Mouse (Mus musculus) myocyte (in vitro differentiated cells): Measurements from ENCODE around the gene Foxo1. TPM values are rescaled to one million over a fixed set of nuclear protein-coding genes. Genes with fewer than 3 reads are reported as not detected.

ENCODE experiments used
- H3K27me3 ChIP-seq: one replicate; pipeline ENCODE4 v1.6.1; 2011; ENCODE audit not compliant: control insufficient read depth, insufficient read depth, insufficient read length
- H3K36me3 ChIP-seq: one replicate; pipeline ENCODE4 v1.6.1; 2011; ENCODE audit not compliant: control insufficient read depth, insufficient read depth
- H3K4me2 ChIP-seq: one replicate; pipeline ENCODE4 v1.6.1; 2011; ENCODE audit warnings: low read depth, control low read depth
- H3K4me3 ChIP-seq: one replicate; pipeline ENCODE4 v1.5.1; 2011; ENCODE audit warnings: mild to moderate bottlenecking, control low read depth, moderate library complexity
- H3K79me2 ChIP-seq: one replicate; pipeline ENCODE4 v1.6.1; 2011; ENCODE audit not compliant: control insufficient read depth, insufficient read depth
- H3ac ChIP-seq: one replicate; pipeline ENCODE4 v1.6.1; 2011; ENCODE audit not compliant: control insufficient read depth, insufficient read length
- CEBPB ChIP-seq: IDR thresholded peaks from 2 replicates; pipeline ENCODE4 v1.6.1; 2011; ENCODE audit warnings: mild to moderate bottlenecking, moderate library complexity; ENCODE audit not compliant: poor library complexity, insufficient read depth, severe bottlenecking
- E2F4 ChIP-seq: IDR thresholded peaks from one replicate; pipeline ENCODE4 v1.6.1; 2011; ENCODE audit warnings: mild to moderate bottlenecking, control low read depth, moderate library complexity; ENCODE audit not compliant: insufficient read depth
- MAX ChIP-seq: IDR thresholded peaks from one replicate; pipeline ENCODE4 v1.6.1; 2011; ENCODE audit warnings: low read depth, mild to moderate bottlenecking, control low read depth
- MYOD1 ChIP-seq, 3 experiments: IDR thresholded peaks; one replicate each; pipeline ENCODE4 v1.6.1; 2011; ENCODE audit warnings: control low read depth in 2 of 3, low read depth in 2 of 3, mild to moderate bottlenecking in 2 of 3, moderate library complexity in 1 of 3; ENCODE audit not compliant: insufficient read length in 2 of 3, control insufficient read depth in 1 of 3
- MYOG ChIP-seq, 3 experiments: IDR thresholded peaks; one replicate each; pipeline ENCODE4 v1.6.1; 2011; ENCODE audit warnings: control low read depth in 2 of 3, low read depth in 2 of 3, mild to moderate bottlenecking in 2 of 3; ENCODE audit not compliant: insufficient read length in 2 of 3, control insufficient read depth in 1 of 3, insufficient read depth in 1 of 3
- POLR2A ChIP-seq: IDR thresholded peaks from one replicate; pipeline ENCODE4 v1.6.1; 2011; ENCODE audit warnings: low read depth, mild to moderate bottlenecking, control low read depth, moderate library complexity; ENCODE audit not compliant: insufficient read length
- POLR2AphosphoS2 ChIP-seq: IDR thresholded peaks from one replicate; pipeline ENCODE4 v1.6.1; 2011; ENCODE audit warnings: low read depth, control low read depth; ENCODE audit not compliant: insufficient read length
- REST ChIP-seq: IDR thresholded peaks from one replicate; pipeline ENCODE4 v1.6.1; 2011; ENCODE audit warnings: mild to moderate bottlenecking, control low read depth, moderate library complexity; ENCODE audit not compliant: insufficient read depth, insufficient read length
- SRF ChIP-seq: IDR thresholded peaks from one replicate; pipeline ENCODE4 v1.6.1; 2011; ENCODE audit warnings: low read depth; ENCODE audit not compliant: control insufficient read depth, insufficient read length
- TCF12 ChIP-seq: IDR thresholded peaks from one replicate; pipeline ENCODE4 v1.6.1; 2011; ENCODE audit warnings: mild to moderate bottlenecking, control low read depth; ENCODE audit not compliant: poor library complexity, insufficient read depth, severe bottlenecking
- TCF3 ChIP-seq: IDR thresholded peaks from one replicate; pipeline ENCODE4 v1.6.1; 2011; ENCODE audit warnings: low read depth, control low read depth; ENCODE audit not compliant: insufficient read length
- USF1 ChIP-seq: IDR thresholded peaks from one replicate; pipeline ENCODE4 v1.6.1; 2011; ENCODE audit warnings: low read depth, mild to moderate bottlenecking, control low read depth, moderate library complexity
- polyA plus RNA-seq: library from polyadenylated mRNA; unstranded; fragments of >200 nt; fragmentation: generic; extraction: Trizol; gene quantifications from one replicate; pipeline ENCODE4 v1.2.1, GENCODE M21; 2012; ENCODE audit warnings: missing spikeins

The Foxo1 gene
- polyA plus RNA-seq, 1 experiment, result 7.2 TPM

- no peak for TF ChIP-seq SRF
- no peak overlapping the region for H3K4me3 ChIP-seq
- H3K36me3 ChIP-seq, result no peaks in the 10 kb centered on the region
- no peaks in the 10 kb centered on the region for H3K27me3 ChIP-seq
- no peak overlapping the region for H3ac ChIP-seq
- no peak overlapping the region for H3K4me2 ChIP-seq
- H3K79me2 ChIP-seq, result no peaks in the 10 kb centered on the region
Observed at GRCm38 (mm10) chr3:52369881-52370428, 101.8 kb downstream of the Foxo1 start.

- Histone ChIP-seq H3K27me3 (no peaks in the 10 kb centered on the region), H3ac (no peak overlapping the region), H3K79me2 (no peaks in the 10 kb centered on the region), H3K4me3 (no peak overlapping the region), H3K36me3 (no peaks in the 10 kb centered on the region), H3K4me2 (no peak overlapping the region)
- TF ChIP-seq REST, result no peak
- TF ChIP-seq E2F4, result no peak
Observed at GRCm38 (mm10) chr3:52376974-52377373, 108.8 kb downstream of the Foxo1 start.

DNA sequence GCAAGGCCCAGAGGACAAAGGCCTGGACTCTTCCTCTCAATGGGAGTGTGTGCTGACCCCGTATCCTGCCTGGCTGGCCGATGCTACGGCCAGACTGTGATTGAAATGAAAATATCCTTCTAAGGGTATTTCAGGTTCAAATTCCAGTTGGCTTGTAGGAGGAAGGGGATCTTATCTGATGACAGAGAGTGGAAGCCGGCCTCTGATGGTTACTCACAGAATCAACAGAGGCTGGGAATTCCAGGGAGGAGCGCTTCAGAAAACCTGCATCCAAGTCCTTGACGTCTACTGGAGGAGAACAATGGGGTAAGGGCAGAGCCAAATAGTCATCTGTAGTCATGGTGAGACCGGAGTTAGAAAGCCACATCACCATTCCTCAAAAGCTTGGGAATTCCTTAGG is 115.2 kb downstream of the Foxo1 start:
- Histone ChIP-seq H3K27me3 (no peaks in the 10 kb centered on the region), H3K4me3 (no peak overlapping the region), H3K4me2 (no peak overlapping the region), H3ac (no peak overlapping the region), H3K79me2 (no peaks in the 10 kb centered on the region), H3K36me3 (no peaks in the 10 kb centered on the region)
- no peak for TF ChIP-seq TCF3

GRCm38 (mm10) chr3:52386343-52386742 is 118.2 kb downstream of the Foxo1 start:
- no peaks in the 10 kb centered on the region for H3K79me2 ChIP-seq
- TF ChIP-seq E2F4, result no peak
- no peak for TF ChIP-seq MAX
- no peak for TF ChIP-seq SRF
- no peak for TF ChIP-seq TCF3
- no peak for TF ChIP-seq USF1
- no peaks in the 10 kb centered on the region for H3K36me3 ChIP-seq
- H3K4me2 ChIP-seq, result no peak overlapping the region
- no peak overlapping the region for H3K4me3 ChIP-seq
- no peak overlapping the region for H3ac ChIP-seq
- H3K27me3 ChIP-seq, result no peaks in the 10 kb centered on the region

GRCm38 (mm10) chr3:52390321-52390720 is 122.2 kb downstream of the Foxo1 start:
- no peaks in the 10 kb centered on the region for H3K27me3 ChIP-seq
- no peak overlapping the region for H3ac ChIP-seq
- TF ChIP-seq TCF12 (no peak), REST (no peak), MYOD1 (IDR thresholded peaks at IDR 0.05; ENCODE audit: control insufficient read depth in 1 of 3, insufficient read length in 2 of 3, low read depth in 2 of 3) (no peak), MAX (no peak), SRF (no peak), USF1 (no peak), TCF3 (no peak), E2F4 (no peak), MYOG (IDR thresholded peaks at IDR 0.05; ENCODE audit: control insufficient read depth in 1 of 3, insufficient read depth in 1 of 3, insufficient read length in 2 of 3, low read depth in 2 of 3) (no peak), POLR2A (no peak)
- no peak overlapping the region for H3K4me2 ChIP-seq
- H3K79me2 ChIP-seq, result no peaks in the 10 kb centered on the region
- no peak overlapping the region for H3K4me3 ChIP-seq
- no peaks in the 10 kb centered on the region for H3K36me3 ChIP-seq

DNA sequence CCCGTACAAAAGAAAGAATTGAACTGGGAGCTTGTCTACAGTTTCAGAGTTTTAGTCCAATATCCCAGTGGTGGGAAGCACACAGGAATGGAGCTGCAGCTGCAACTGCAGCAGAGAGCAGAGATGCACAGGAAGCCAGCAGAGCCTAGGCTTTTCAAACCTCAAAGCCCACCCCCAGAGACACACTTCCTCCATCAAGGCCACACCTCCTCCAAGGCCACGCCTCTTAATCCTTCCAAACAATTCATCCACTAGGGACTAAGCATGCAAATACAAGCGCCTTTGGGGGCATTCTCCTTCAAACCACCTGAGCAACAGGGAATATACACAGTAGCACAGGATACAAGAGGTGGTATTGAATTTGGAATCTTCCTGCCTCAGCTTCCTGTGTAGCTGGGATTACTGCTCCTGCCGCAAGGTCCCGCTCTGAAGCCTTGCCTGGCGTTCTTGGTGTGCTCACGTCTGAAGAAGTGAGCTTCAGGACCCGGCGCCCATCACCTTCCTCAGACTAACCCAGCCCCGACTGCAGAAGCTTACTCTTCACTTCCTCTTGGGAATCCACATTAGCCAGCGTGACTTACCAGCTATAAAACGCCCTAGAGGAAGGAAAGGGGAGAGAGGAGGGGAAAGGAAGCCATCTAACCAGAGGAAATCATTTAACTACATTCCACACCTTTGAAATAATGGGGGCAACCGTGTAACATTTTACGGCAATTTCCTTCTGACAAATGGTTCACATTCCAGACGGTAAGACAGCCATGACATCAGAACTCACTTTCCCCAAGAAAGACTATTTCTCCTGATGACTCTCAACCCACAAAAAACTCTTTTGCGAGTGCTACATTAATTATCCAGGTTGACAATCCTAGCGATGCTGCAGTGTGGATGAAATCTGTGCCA is 122.9 kb downstream of the Foxo1 start:
- TF ChIP-seq USF1, result no peak
- no peak for TF ChIP-seq TCF3
- no peak for TF ChIP-seq REST
- TF ChIP-seq POLR2AphosphoS2, result no peak
- no peak for TF ChIP-seq MYOD1 (IDR thresholded peaks at IDR 0.05; ENCODE audit: control insufficient read depth in 1 of 3, insufficient read length in 2 of 3, low read depth in 2 of 3)
- TF ChIP-seq POLR2A, result no peak
- no peak for TF ChIP-seq E2F4
- no peak for TF ChIP-seq SRF
- TF ChIP-seq MAX, result no peak
- TF ChIP-seq TCF12, result no peak
- no peak for TF ChIP-seq CEBPB
- no peak for TF ChIP-seq MYOG (IDR thresholded peaks at IDR 0.05; ENCODE audit: control insufficient read depth in 1 of 3, insufficient read depth in 1 of 3, insufficient read length in 2 of 3, low read depth in 2 of 3)
- Histone ChIP-seq H3K4me2 (no peak overlapping the region), H3K27me3 (no peaks in the 10 kb centered on the region), H3ac (no peak overlapping the region), H3K79me2 (no peaks in the 10 kb centered on the region), H3K4me3 (no peak overlapping the region), H3K36me3 (no peaks in the 10 kb centered on the region)
